Mouse (Mus musculus): Measurements from ENCODE around the gene Caln1.

- TF ChIP-seq POLR2A (IDR thresholded peaks at IDR 0.05; ENCODE audit: borderline replicate concordance, extremely low read depth, low read depth, low read length) (no peak), CTCF (IDR thresholded peaks at IDR 0.05; ENCODE audit: insufficient read depth, low read length) (no peak)
Measured at GRCm38 (mm10) chr5:130880331-130880730, 511.1 kb downstream of the Caln1 start.

Data from lung, adult 2 months (tissue).